Mouse (Mus musculus): Measurements from ENCODE around the gene Manf.

DNA sequence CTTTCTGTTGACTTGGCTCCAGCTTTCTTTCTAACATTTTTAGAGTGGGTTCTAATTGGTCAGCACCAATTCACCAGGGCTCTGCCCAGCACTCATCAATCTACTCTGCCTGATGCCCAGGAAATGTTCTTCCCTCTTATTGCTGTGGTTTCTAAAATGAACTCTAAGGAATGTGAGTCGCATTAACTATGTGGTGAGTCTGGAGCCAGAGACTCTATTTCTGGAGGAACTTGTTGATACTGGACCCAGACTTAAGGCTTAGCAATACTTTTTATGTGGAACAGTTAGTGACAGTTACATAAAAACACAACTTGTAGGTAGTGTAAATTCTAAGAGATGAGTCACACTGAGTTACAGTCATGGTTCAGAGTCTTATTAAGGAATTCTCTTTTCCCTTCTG lies 43.2 kb upstream of the Manf start:
- no peak for TF ChIP-seq CTCF (IDR thresholded peaks at IDR 0.05)
- TF ChIP-seq EP300 (IDR thresholded peaks at IDR 0.05) = no peak
